Mouse (Mus musculus) embryonic facial prominence, embryonic 15.5 days (tissue): Measurements from ENCODE around the gene Sdad1. TPM values are rescaled to one million over a fixed set of nuclear protein-coding genes. Genes with fewer than 3 reads are reported as not detected.
A peak's percentile ranks its signal among the peaks of the same experiment; 100 is the strongest.

Source experiments
- ATAC-seq: fragments of 200-750 bp; cut with Nextera tagmentation; 2 replicates; pipeline ENCODE4 v1.8.0; 2017; ENCODE audit warnings: low read depth, moderate TSS enrichment; ENCODE audit not compliant: insufficient number of reproducible peaks, low FRiP score, low TSS enrichment
- H3K27ac ChIP-seq: fragments of 300-500 bp; sonication (generic); replicated peaks from 2 replicates; pipeline ENCODE4 v1.5.1; 2015; ENCODE audit warnings: mild to moderate bottlenecking, inconsistent platforms
- H3K27me3 ChIP-seq: fragments of 300-500 bp; sonication (generic); 2 replicates; pipeline ENCODE4 v1.6.1; 2015; ENCODE audit warnings: inconsistent platforms
- H3K36me3 ChIP-seq: fragments of 300-500 bp; sonication (generic); 2 replicates; pipeline ENCODE4 v1.6.1; 2015; ENCODE audit warnings: mild to moderate bottlenecking, inconsistent platforms
- H3K4me1 ChIP-seq: fragments of 300-500 bp; sonication (generic); 2 replicates; pipeline ENCODE4 v1.6.1; 2015; ENCODE audit warnings: inconsistent platforms
- H3K4me2 ChIP-seq: fragments of 300-500 bp; sonication (generic); replicated peaks from 2 replicates; pipeline ENCODE4 v1.6.1; 2015; ENCODE audit warnings: mild to moderate bottlenecking, inconsistent platforms
- H3K4me3 ChIP-seq: fragments of 300-500 bp; sonication (generic); replicated peaks from 2 replicates; pipeline ENCODE4 v1.5.1; 2015; ENCODE audit warnings: mild to moderate bottlenecking, inconsistent platforms
- H3K9ac ChIP-seq: fragments of 300-500 bp; sonication (generic); 2 replicates; pipeline ENCODE4 v1.6.1; 2015; ENCODE audit warnings: inconsistent platforms
- H3K9me3 ChIP-seq: fragments of 300-500 bp; sonication (generic); replicated peaks from 2 replicates; pipeline ENCODE4 v1.6.1; 2016; ENCODE audit warnings: inconsistent platforms
- WGBS: fragments of 180-500 bp; shearing (Covaris S2); methylation state at CpG from one replicate; pipeline ENCODE4 v1.1.7; 2015; 5-methylcytosine and 5-hydroxymethylcytosine counted together
- polyA plus RNA-seq: library from polyadenylated mRNA; unstranded; fragments of >200 nt; fragmentation: Nextera tagmentation; extraction: Ambion mirVana; gene quantifications from 2 replicates; pipeline ENCODE4 v1.2.1, GENCODE M21; 2015

Sdad1 gene
- polyA plus RNA-seq, 1 experiment from 2014 or later, result 36.2 TPM

GRCm38 (mm10) chr5:92304291-92304690 lies 6.0 kb downstream of the Sdad1 start:
- Histone ChIP-seq H3K9ac (no peak overlapping the region), H3K27ac (no peak overlapping the region), H3K27me3 (no peaks in the 10 kb centered on the region), H3K4me2 (no peak overlapping the region), H3K4me3 (no peak overlapping the region), H3K36me3 (peaks cover 61% of the 10 kb centered on the region), H3K4me1 (peaks cover 9% of the 10 kb centered on the region), H3K9me3 (no peaks in the 10 kb centered on the region)
- no peak for ATAC-seq
- WGBS, result 83% methylated on average over 3 of the region's 3 CpGs

DNA sequence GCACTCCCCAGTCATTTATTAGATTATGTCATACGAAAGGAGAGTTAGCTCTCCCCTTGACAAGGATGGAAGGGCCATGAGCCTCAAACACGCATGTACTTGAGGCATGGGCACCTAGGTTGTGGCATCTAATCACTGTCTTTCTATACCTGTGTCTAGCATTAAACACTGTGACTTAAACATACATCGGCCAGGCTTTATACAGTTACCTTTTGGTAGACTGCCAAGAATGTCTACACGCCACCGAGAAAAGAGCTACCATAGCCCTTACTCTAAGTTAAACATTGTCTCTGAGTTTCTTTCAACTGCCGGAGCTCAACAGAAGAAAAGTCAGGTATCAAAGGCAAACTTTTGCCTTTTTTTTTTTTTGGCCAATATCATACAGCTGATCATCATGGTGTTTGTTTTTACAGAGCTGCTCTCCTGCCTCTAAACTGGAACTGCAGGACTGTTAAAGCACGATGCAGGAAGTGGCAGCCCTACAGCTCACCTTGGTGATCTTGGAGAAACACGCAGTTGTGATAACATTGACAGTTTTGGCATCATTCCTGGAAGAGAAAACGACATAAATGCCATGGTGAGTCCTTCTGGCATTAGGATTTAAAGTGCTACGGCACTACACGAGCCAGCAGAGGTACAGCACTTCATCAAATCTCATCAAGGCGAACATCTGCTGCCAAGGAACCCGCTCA lies 8.0 kb downstream of the Sdad1 start:
- Histone ChIP-seq H3K9ac (no peak overlapping the region), H3K27me3 (no peaks in the 10 kb centered on the region), H3K36me3 (peaks cover 75% of the 10 kb centered on the region), H3K4me3 (no peak overlapping the region), H3K27ac (no peak overlapping the region), H3K4me2 (no peak overlapping the region), H3K9me3 (no peaks in the 10 kb centered on the region), H3K4me1 (no peaks in the 10 kb centered on the region)
- WGBS, result 89% methylated on average over 13 of the region's 13 CpGs
- ATAC-seq, result no peak

- 81% methylated on average over 2 of the region's 2 CpGs for WGBS
- Histone ChIP-seq H3K4me3 (no peak overlapping the region), H3K27me3 (no peaks in the 10 kb centered on the region), H3K36me3 (peaks cover 91% of the 10 kb centered on the region), H3K9ac (no peak overlapping the region), H3K4me1 (no peaks in the 10 kb centered on the region), H3K27ac (no peak overlapping the region), H3K4me2 (no peak overlapping the region), H3K9me3 (no peaks in the 10 kb centered on the region)
- no peak for ATAC-seq
These were observed 15.8 kb downstream of the Sdad1 start for GRCm38 (mm10) chr5:92294525-92294924.

DNA sequence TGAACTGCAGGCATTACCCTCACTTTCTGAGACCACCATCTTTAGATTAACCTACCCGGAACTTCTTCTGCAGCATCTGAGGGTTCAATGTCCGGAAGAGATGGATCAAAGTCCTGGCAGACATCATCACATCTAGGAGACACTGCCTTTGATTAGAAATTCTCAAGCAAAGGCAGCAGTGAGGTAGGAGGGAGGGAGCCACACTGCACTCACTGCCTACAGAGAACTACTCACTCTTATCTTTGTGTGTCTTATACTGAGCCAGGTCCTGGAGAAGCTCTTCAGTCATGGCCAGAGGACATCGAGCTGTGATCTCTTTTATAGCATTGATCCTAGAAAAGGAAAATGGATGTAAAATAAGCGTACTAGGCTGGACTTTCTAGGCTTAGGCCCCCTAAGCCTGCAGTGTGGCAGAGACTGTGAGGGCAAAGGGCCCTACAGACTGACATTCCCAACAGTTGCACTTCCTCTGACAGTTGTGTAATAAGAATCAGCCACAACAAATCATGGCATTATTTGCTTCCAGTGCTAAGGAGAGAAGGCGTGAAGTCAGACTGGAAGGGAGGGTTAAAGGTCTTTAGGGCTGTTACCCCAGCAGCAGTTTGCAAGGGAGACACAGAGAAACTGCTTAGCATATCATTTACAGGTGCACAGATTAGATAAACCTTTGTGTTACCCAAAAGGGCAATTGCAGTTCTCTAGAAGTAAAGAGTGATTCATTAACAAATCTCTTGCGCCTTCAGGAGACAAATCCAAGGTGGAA lies 18.4 kb downstream of the Sdad1 start:
- 89% methylated on average over 6 of the region's 6 CpGs for WGBS
- Histone ChIP-seq H3K27me3 (no peaks in the 10 kb centered on the region), H3K36me3 (peaks cover 94% of the 10 kb centered on the region), H3K4me1 (no peaks in the 10 kb centered on the region), H3K27ac (no peak overlapping the region), H3K4me2 (no peak overlapping the region), H3K9ac (no peak overlapping the region), H3K4me3 (no peak overlapping the region), H3K9me3 (no peaks in the 10 kb centered on the region)
- ATAC-seq, result no peak

- 73% methylated on average over 6 of the region's 6 CpGs for WGBS
- Histone ChIP-seq H3K36me3 (peaks cover 72% of the 10 kb centered on the region), H3K4me1 (no peaks in the 10 kb centered on the region), H3K4me3 (no peak overlapping the region), H3K27ac (no peak overlapping the region), H3K4me2 (no peak overlapping the region), H3K27me3 (no peaks in the 10 kb centered on the region), H3K9me3 (no peaks in the 10 kb centered on the region), H3K9ac (no peak overlapping the region)
- no peak for ATAC-seq
These were observed 22.4 kb downstream of the Sdad1 start for GRCm38 (mm10) chr5:92287840-92288239.

- H3K9ac ChIP-seq, result no peak overlapping the region
- H3K9me3 ChIP-seq, result no peaks in the 10 kb centered on the region
- H3K4me1 ChIP-seq, result peaks cover 14% of the 10 kb centered on the region
- H3K27me3 ChIP-seq, result no peaks in the 10 kb centered on the region
- no peak overlapping the region for H3K4me3 ChIP-seq
- no peak for ATAC-seq
- peaks cover 28% of the 10 kb centered on the region for H3K36me3 ChIP-seq
- no peak overlapping the region for H3K4me2 ChIP-seq
- H3K27ac ChIP-seq, result no peak overlapping the region
- WGBS, result 65% methylated on average over 3 of the region's 3 CpGs
These were observed 27.2 kb downstream of the Sdad1 start for GRCm38 (mm10) chr5:92283107-92283506.

DNA sequence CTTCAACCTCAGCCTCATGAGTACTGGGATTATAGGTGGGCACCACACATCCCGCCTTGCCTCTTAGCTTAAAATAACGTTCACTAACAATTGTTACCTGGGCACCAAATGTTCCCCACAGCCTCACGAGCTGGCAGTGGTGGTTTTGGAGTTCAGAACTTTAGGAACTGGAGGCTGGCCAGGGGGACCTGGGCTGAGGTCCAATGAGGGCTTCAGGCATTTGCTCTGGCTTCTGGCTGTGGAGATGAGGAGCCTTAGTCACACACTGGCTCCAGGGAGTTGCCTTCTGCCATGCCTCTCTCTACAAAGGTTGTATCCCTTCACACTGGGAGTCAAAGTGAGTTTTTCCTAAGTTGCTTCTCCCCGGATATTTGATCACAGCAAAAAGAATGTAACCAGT lies 27.7 kb downstream of the Sdad1 start:
- H3K27ac ChIP-seq, result no peak overlapping the region
- H3K4me3 ChIP-seq, result no peak overlapping the region
- no peak for ATAC-seq
- H3K4me1 ChIP-seq, result peaks cover 14% of the 10 kb centered on the region
- no peaks in the 10 kb centered on the region for H3K27me3 ChIP-seq
- peaks cover 22% of the 10 kb centered on the region for H3K36me3 ChIP-seq
- no peak overlapping the region for H3K4me2 ChIP-seq
- WGBS, result 68% methylated on average over 4 of the region's 4 CpGs
- H3K9ac ChIP-seq, result no peak overlapping the region
- H3K9me3 ChIP-seq, result no peaks in the 10 kb centered on the region

GRCm38 (mm10) chr5:92278942-92279537 lies 31.2 kb downstream of the Sdad1 start:
- no peak for ATAC-seq
- Histone ChIP-seq H3K27me3 (no peaks in the 10 kb centered on the region), H3K4me2 (0 out of 2 replicates have a peak overlapping the region, but pooled peaks have one; percentile 94), H3K9ac (no peak overlapping the region), H3K4me3 (no peak overlapping the region), H3K27ac (no peak overlapping the region), H3K9me3 (no peaks in the 10 kb centered on the region), H3K4me1 (peaks cover 14% of the 10 kb centered on the region), H3K36me3 (no peaks in the 10 kb centered on the region)
- WGBS, result 76% methylated on average over 10 of the region's 10 CpGs

GRCm38 (mm10) chr5:92277437-92278394 lies 32.6 kb downstream of the Sdad1 start, which contains the start of gene Naaa:
Gene Naaa (minus strand): TSS chr5:92278170.
- peak; percentile 90 for ATAC-seq
- peak within 1 kb of the TSS; percentile 69 for H3K4me3 ChIP-seq
- peak within 1 kb of the TSS; percentile 94 for H3K4me2 ChIP-seq
- peak within 1 kb of the TSS; percentile 44 for H3K9ac ChIP-seq
- 3% methylated on average over 54 of the region's 54 CpGs for WGBS
- H3K4me1 ChIP-seq, result peaks cover 14% of the 10 kb centered on the region
- no peaks in the 10 kb centered on the region for H3K27me3 ChIP-seq
- no peaks in the 10 kb centered on the region for H3K9me3 ChIP-seq
- H3K36me3 ChIP-seq, result no peaks in the 10 kb centered on the region
- peak within 1 kb of the TSS; percentile 34; the same call in 1 of the 2 replicates for H3K27ac ChIP-seq

- no peaks in the 10 kb centered on the region for H3K4me1 ChIP-seq
- 83% methylated on average over 7 of the region's 7 CpGs for WGBS
- no peak overlapping the region for H3K4me3 ChIP-seq
- H3K4me2 ChIP-seq, result no peak overlapping the region
- H3K36me3 ChIP-seq, result no peaks in the 10 kb centered on the region
- no peak overlapping the region for H3K27ac ChIP-seq
- no peaks in the 10 kb centered on the region for H3K9me3 ChIP-seq
- no peak overlapping the region for H3K9ac ChIP-seq
- no peak for ATAC-seq
- no peaks in the 10 kb centered on the region for H3K27me3 ChIP-seq
These were observed 39.8 kb downstream of the Sdad1 start for GRCm38 (mm10) chr5:92270496-92270895.
